Mouse (Mus musculus): ENCODE results near the gene Trip12. TPM values are rescaled to one million over a fixed set of nuclear protein-coding genes. Genes with fewer than 3 reads are reported as not detected.

Trip12 gene
- polyA plus RNA-seq, 1 experiment from 2014 or later, result 40.7 TPM

DNA sequence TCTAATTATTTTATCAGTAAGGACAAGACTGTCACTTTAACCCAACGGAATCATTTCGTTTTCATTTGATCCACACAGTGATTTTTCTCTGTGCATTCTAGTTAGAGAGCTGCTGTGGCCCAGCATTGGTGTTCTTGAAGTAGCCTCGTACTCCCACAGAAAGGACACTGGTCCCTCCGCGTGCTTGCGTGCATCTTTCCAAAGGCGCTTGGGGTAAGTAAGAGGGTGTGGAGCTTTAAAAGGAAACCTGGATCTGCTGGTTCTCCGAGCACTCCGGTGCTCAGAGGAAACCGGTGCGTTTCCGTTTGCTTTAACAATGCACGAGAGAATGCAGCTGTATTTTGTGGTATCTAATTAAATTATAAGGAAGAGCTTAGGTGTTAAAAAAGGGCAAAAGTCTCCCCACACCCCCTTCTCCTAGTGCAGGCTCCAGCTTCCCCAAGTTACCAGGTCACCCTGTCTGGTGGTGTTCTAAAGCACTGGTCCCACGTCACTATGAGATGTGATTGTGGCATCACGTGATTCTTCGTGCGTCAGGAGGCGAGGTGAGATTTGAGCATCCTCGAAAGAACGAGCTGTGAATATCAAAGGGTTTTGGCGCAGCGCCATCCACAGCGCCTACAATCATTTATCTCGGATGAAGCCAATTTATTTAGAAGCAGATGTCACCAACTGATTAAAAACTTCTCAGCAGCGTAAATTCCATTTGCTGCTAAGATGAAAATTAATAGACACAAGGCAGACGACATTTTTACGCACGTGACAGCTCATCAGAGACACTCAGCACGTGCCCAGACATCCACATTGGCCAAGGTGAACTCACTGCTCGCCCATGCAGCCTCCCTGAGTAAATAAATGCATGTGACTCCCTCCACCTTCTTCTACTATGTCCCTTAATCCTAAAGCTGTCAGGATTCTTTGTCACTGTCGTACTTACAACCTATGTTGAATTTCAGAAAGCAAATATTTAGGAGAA lies 130.2 kb downstream of the Trip12 start:
- no peak overlapping the region for H3K4me3 ChIP-seq (ENCODE audit: low read depth, low read length)
- no peak for ATAC-seq
- no peaks in the 10 kb centered on the region for H3K36me3 ChIP-seq (ENCODE audit: control insufficient read depth, insufficient read depth)
- peak overlapping the region; percentile 38; the same call in 1 of the 2 replicates for H3K4me2 ChIP-seq (replicated peaks; ENCODE audit: low read depth)
- H3K4me1 ChIP-seq (replicated peaks; ENCODE audit: control insufficient read depth, insufficient read depth, low read length), result no peaks in the 10 kb centered on the region
- no peaks in the 10 kb centered on the region for H3K9me3 ChIP-seq (ENCODE audit: control insufficient read depth)
- no peak overlapping the region for H3K27ac ChIP-seq (ENCODE audit: low read depth, low read length)
- H3K9ac ChIP-seq (ENCODE audit: low read depth, low read length), result no peak overlapping the region
- H3K27me3 ChIP-seq (replicated peaks; ENCODE audit: control insufficient read depth, insufficient read depth, low read length), result no peaks in the 10 kb centered on the region; the same call in 1 of the 2 replicates
- 16% methylated on average over 31 of the region's 31 CpGs for WGBS
- no peak for TF ChIP-seq CTCF (IDR thresholded peaks at IDR 0.05; ENCODE audit: low read depth)

DNA sequence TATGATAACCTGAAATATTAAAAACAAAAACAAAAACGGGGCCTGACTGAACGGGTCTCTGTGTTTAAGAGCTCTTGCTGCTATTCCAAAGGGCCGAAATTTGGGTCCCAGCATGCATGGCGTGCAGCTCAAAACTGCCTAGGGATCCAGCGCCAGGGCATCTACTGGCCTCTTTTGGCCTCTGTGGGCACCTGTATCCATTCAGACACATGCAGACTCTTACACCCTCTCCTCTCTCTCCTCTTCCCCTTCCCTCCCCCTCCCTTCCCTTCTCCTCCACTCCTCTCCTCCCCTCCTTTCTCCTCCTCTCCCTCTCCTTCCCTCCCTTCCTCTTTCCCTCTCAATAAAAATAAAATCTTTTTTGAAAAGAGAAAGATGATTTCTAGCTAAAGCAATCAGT lies 130.9 kb downstream of the Trip12 start:
- no peak for TF ChIP-seq CTCF (IDR thresholded peaks at IDR 0.05; ENCODE audit: low read depth)
- H3K27ac ChIP-seq (ENCODE audit: low read depth, low read length), result no peak overlapping the region
- H3K4me3 ChIP-seq (ENCODE audit: low read depth, low read length), result no peak overlapping the region
- no peaks in the 10 kb centered on the region for H3K9me3 ChIP-seq (ENCODE audit: control insufficient read depth)
- no peak overlapping the region for H3K9ac ChIP-seq (ENCODE audit: low read depth, low read length)
- ATAC-seq, result no peak
- no peaks in the 10 kb centered on the region for H3K4me1 ChIP-seq (replicated peaks; ENCODE audit: control insufficient read depth, insufficient read depth, low read length)
- no peaks in the 10 kb centered on the region for H3K36me3 ChIP-seq (ENCODE audit: control insufficient read depth, insufficient read depth)
- H3K4me2 ChIP-seq (replicated peaks; ENCODE audit: low read depth), result no peak overlapping the region
- H3K27me3 ChIP-seq (replicated peaks; ENCODE audit: control insufficient read depth, insufficient read depth, low read length), result no peaks in the 10 kb centered on the region; the same call in 1 of the 2 replicates
- 32% methylated on average over 5 of the region's 5 CpGs for WGBS

DNA sequence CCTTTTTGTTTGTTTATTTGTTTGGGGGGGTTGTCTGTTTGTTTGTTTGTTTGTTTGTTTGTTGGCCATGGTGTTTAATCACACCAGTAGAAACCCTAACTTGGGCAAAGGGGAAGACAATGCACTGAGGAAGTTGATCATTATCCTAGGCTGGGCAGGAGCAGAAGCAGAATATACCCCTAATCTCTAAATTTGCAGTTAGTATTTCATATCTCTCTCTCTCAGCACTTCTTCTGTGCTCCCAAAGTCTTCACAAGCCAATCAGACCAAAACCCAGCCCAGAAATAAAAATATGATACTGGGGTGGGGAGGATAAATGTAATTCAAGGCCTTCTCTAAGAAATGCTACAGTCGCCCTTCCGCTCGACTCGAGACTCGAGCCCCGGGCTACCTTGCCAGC lies 140.1 kb downstream of the Trip12 start:
- H3K4me2 ChIP-seq (replicated peaks; ENCODE audit: low read depth), result no peak overlapping the region
- peaks cover 16% of the 10 kb centered on the region for H3K27me3 ChIP-seq (replicated peaks; ENCODE audit: control insufficient read depth, insufficient read depth, low read length)
- no peak overlapping the region for H3K9ac ChIP-seq (ENCODE audit: low read depth, low read length)
- no peak for TF ChIP-seq CTCF (IDR thresholded peaks at IDR 0.05; ENCODE audit: low read depth)
- WGBS, result 97% methylated on average over 6 of the region's 6 CpGs
- H3K9me3 ChIP-seq (ENCODE audit: control insufficient read depth), result no peaks in the 10 kb centered on the region
- H3K36me3 ChIP-seq (ENCODE audit: control insufficient read depth, insufficient read depth), result no peaks in the 10 kb centered on the region
- no peaks in the 10 kb centered on the region for H3K4me1 ChIP-seq (replicated peaks; ENCODE audit: control insufficient read depth, insufficient read depth, low read length)
- ATAC-seq, result no peak
- no peak overlapping the region for H3K27ac ChIP-seq (ENCODE audit: low read depth, low read length)
- no peak overlapping the region for H3K4me3 ChIP-seq (ENCODE audit: low read depth, low read length)

DNA sequence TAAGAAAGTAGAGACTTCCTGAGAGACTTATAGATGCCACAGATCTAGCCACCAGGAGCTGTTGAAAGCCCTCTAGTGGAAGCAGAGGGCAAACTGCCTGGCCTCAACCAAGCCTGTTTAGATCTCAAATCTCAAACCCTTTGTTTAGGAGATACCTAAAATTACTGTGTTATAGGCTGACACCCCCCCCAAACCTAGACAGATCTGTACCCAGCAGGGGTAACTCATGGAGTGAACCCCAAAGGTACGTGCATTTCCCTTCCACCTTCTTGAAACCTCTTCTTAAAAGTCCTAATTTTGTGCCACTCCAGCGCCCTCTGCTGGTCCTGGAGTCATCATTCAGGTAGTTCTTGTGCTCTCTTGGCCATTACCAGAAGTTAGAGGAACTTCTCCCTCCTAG lies 143.2 kb downstream of the Trip12 start:
- no peak overlapping the region for H3K27ac ChIP-seq (ENCODE audit: low read depth, low read length)
- no peak overlapping the region for H3K4me2 ChIP-seq (replicated peaks; ENCODE audit: low read depth)
- WGBS, result 9% methylated on average over 2 of the region's 2 CpGs
- H3K36me3 ChIP-seq (ENCODE audit: control insufficient read depth, insufficient read depth), result no peaks in the 10 kb centered on the region
- no peak for ATAC-seq
- no peaks in the 10 kb centered on the region for H3K9me3 ChIP-seq (ENCODE audit: control insufficient read depth)
- H3K4me1 ChIP-seq (replicated peaks; ENCODE audit: control insufficient read depth, insufficient read depth, low read length), result no peaks in the 10 kb centered on the region
- no peak overlapping the region for H3K9ac ChIP-seq (ENCODE audit: low read depth, low read length)
- H3K4me3 ChIP-seq (ENCODE audit: low read depth, low read length), result no peak overlapping the region
- peaks cover 23% of the 10 kb centered on the region for H3K27me3 ChIP-seq (replicated peaks; ENCODE audit: control insufficient read depth, insufficient read depth, low read length)
- peak; percentile 64 for TF ChIP-seq CTCF (IDR thresholded peaks at IDR 0.05; ENCODE audit: low read depth)

DNA sequence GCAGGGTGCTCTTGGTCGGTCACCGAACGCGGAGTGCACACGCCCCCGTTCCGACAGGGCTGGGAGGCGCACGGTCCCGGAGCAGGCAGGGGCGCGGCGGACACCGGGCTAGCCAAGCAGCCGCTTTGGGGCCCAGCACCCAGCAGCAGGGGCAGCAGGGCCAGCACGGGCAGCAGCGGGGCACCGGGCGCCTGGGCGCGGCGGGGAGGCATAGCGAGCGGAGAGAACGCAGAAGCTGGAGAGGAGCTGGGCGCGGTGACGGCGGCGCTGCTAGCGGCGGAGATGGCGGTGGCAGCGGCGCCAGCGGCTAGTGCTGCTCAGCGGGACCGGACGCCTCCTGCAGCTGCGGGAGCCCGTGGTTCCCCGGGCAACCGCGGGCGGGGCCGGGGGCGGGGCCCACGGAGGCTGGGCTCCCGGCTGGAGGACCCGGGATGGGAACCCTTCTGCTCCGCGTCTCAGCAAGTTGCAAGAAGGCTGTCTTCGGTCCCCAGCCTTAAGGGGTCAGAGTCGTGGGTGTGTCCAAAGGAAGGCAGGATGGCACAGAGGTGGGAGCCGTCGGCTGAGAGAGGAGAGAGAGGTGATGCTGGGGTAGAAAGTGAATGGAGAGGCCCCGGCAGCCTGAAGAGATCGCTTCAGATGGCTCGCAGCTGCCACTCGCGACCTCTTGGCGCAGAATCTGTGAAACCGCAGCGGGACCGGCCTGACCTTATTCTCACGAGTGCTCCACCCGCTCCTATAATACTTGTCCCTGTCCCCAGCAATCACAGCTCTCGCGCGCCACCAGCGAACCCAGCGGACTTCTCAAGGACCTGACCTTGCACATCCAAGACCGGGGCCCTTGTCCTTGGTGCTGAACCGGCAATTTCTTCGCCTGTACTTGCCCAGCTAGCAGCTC lies 144.6 kb downstream of the Trip12 start, which contains the start of gene Dner:
TSS of gene Dner (minus strand) at position 705 of the 895 bp plus-strand sequence.
- no peak within 1 kb of the TSS for H3K9ac ChIP-seq (ENCODE audit: low read depth, low read length)
- peak; percentile 56 for ATAC-seq
- peaks cover 23% of the 10 kb centered on the region for H3K27me3 ChIP-seq (replicated peaks; ENCODE audit: control insufficient read depth, insufficient read depth, low read length)
- TF ChIP-seq CTCF (IDR thresholded peaks at IDR 0.05; ENCODE audit: low read depth), result peak; percentile 57
- H3K4me1 ChIP-seq (replicated peaks; ENCODE audit: control insufficient read depth, insufficient read depth, low read length), result no peaks in the 10 kb centered on the region
- no peaks in the 10 kb centered on the region for H3K9me3 ChIP-seq (ENCODE audit: control insufficient read depth)
- peak within 1 kb of the TSS; percentile 38 for H3K4me3 ChIP-seq (ENCODE audit: low read depth, low read length)
- H3K27ac ChIP-seq (ENCODE audit: low read depth, low read length), result no peak within 1 kb of the TSS
- peak within 1 kb of the TSS; percentile 66 for H3K4me2 ChIP-seq (replicated peaks; ENCODE audit: low read depth)
- WGBS, result under 1% methylated on average over 69 of the region's 75 CpGs
- no peaks in the 10 kb centered on the region for H3K36me3 ChIP-seq (ENCODE audit: control insufficient read depth, insufficient read depth)
